Mouse (Mus musculus): ENCODE data around the gene Pip5k1c.

- TF ChIP-seq CTCF (IDR thresholded peaks at IDR 0.05; ENCODE audit: insufficient read depth, low read depth, low read length) (no peak), POLR2A (IDR thresholded peaks at IDR 0.05; ENCODE audit: insufficient read depth, low read depth, low read length) (no peak)
These were observed 62.8 kb downstream of the Pip5k1c start for GRCm38 (mm10) chr10:81355533-81355932.

Data from olfactory bulb, adult 2 months (tissue).